Mouse (Mus musculus) thymus, adult 2 months (tissue): ENCODE measurements around the gene Fem1b. TPM values are rescaled to one million over a fixed set of nuclear protein-coding genes. Genes with fewer than 3 reads are reported as not detected.

Source experiments
- DNase-seq: peaks from one replicate; pipeline ENCODE4 v3.0.0; 2021
- H3K27ac ChIP-seq: fragments of 200-500 bp; 2 replicates; pipeline ENCODE4 v1.5.1; 2012; ENCODE audit warnings: low read length, control low read depth; ENCODE audit not compliant: control insufficient read depth, insufficient read depth
- H3K27me3 ChIP-seq: fragments of 200-500 bp; 2 replicates; pipeline ENCODE4 v1.6.1; 2012; ENCODE audit warnings: mild to moderate bottlenecking, low read length, moderate library complexity, mixed read lengths; ENCODE audit not compliant: control insufficient read depth, insufficient read depth
- H3K36me3 ChIP-seq: fragments of 200-500 bp; 2 replicates; pipeline ENCODE4 v1.6.1; 2012; ENCODE audit warnings: mild to moderate bottlenecking, low read length, moderate library complexity; ENCODE audit not compliant: control insufficient read depth, insufficient read depth
- H3K4me1 ChIP-seq: fragments of 200-500 bp; replicated peaks from 2 replicates; pipeline ENCODE4 v1.6.1; 2012; ENCODE audit warnings: low read length; ENCODE audit not compliant: control insufficient read depth, insufficient read depth
- H3K4me3 ChIP-seq: fragments of 200-500 bp; 2 replicates; pipeline ENCODE4 v1.5.1; 2012; ENCODE audit warnings: mild to moderate bottlenecking, low read length, control low read depth, moderate library complexity; ENCODE audit not compliant: control insufficient read depth, insufficient read depth
- CTCF ChIP-seq: fragments of 200-500 bp; IDR thresholded peaks from 2 replicates; pipeline ENCODE4 v1.5.1; 2012; ENCODE audit warnings: mild to moderate bottlenecking, control low read depth, low read length, moderate library complexity, borderline replicate concordance; ENCODE audit not compliant: control insufficient read depth, poor library complexity, insufficient read depth; ENCODE audit errors: extremely low read depth
- POLR2A ChIP-seq: fragments of 200-500 bp; IDR thresholded peaks from 2 replicates; pipeline ENCODE4 v1.6.1; 2012; ENCODE audit warnings: mild to moderate bottlenecking, low read length, control low read depth, moderate library complexity; ENCODE audit not compliant: control insufficient read depth, poor library complexity, insufficient read depth; ENCODE audit errors: extremely low read depth
- WGBS: fragments of 180-500 bp; shearing (Covaris S2); methylation state at CpG from one replicate; pipeline ENCODE4 v1.1.7; 2018; 5-methylcytosine and 5-hydroxymethylcytosine counted together
- polyA plus RNA-seq: library from polyadenylated mRNA; depleted of rRNA; stranded (reverse); fragments of >200 nt; gene quantifications from 2 replicates; pipeline ENCODE4 v1.2.3, GENCODE M21; 2012; rRNA removed

Gene Fem1b
- polyA plus RNA-seq, 1 experiment = 15.3 TPM

GRCm38 (mm10) chr9:62746646-62747045 is 65.1 kb downstream of the Fem1b start:
- WGBS = 94% methylated on average over 6 of the region's 6 CpGs
- TF ChIP-seq CTCF = no peak
- H3K4me3 ChIP-seq = no peak overlapping the region
- H3K27me3 ChIP-seq = no peaks in the 10 kb centered on the region
- no peaks in the 10 kb centered on the region for H3K36me3 ChIP-seq
- no peak for DNase-seq
- no peak overlapping the region for H3K27ac ChIP-seq
- no peaks in the 10 kb centered on the region for H3K4me1 ChIP-seq

DNA sequence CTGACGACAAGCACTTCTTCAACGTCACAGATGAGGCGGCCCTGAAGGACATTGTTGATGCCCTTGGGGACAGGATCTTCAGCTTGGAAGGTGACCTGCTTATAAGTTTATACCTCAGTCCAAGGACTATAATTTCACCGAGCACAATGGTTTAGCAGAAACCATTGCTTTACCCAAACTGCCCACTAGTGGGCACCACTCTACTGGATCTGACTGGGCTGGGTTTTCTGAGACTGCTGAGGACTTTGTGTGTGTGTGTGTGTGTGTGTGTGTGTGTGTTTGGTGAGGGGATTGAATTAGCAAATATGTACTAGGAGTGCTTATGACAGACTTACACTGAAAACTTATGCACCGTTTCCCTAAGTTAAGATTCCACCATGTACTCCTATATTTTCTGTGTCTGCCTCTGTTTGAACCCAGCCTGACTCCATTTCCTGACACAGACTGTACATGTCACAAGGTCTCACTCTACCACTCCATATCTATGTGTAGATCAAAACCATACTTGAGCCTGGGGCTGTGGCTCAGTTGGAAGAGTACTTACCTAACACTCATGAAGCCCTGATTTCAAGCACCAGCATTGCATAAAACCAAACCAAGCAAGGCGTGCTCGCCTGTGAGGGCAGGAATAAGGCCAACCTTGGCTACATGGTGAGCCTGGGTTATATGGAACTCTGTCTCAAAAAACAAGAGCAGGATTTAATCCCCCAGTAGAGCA is 67.0 kb downstream of the Fem1b start:
- 63% methylated on average over 7 of the region's 7 CpGs for WGBS
- H3K4me3 ChIP-seq = no peak overlapping the region
- no peaks in the 10 kb centered on the region for H3K36me3 ChIP-seq
- no peak overlapping the region for H3K27ac ChIP-seq
- TF ChIP-seq POLR2A = no peak
- TF ChIP-seq CTCF = no peak
- no peaks in the 10 kb centered on the region for H3K27me3 ChIP-seq
- peak; percentile 12 for DNase-seq
- H3K4me1 ChIP-seq = no peaks in the 10 kb centered on the region

Other genes with a start within 250 kb of the Fem1b start
- gene Itga11, start 134.1 kb downstream of the Fem1b start, polyA plus RNA-seq = 0.45 and 0.47 TPM in 2 replicates
- 83.6 and 106 TPM in 2 replicates for gene Cln6, start 26.9 kb upstream of the Fem1b start, polyA plus RNA-seq
- gene Calml4, start 46.1 kb upstream of the Fem1b start, polyA plus RNA-seq = 0.99 and 1.9 TPM in 2 replicates
- 60.9 and 64.3 TPM in 2 replicates for gene Pias1, start 176.0 kb upstream of the Fem1b start, polyA plus RNA-seq